Mouse (Mus musculus): ENCODE measurements around the gene Rapsn.

DNA sequence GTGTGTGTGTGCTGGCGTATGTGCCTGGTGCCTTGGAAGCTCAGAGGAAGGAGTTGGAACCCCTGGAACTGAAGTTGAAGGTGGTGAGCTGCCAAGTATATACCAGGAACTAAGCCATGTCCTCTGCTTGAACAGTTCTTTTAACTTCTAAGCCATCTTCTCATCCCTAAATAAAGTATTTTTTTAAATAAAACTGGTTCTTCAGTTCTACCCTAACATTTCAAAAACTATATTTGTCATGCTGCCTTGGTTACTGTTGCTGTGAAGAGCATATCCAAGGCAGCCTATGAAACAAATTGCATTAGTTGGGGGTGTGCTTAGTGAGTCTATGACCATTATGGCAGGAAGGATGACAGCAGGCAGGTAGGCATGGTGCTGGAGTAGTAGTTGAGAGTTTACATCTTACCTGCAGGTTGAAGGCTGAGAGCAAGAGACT, 10.3 kb upstream of the Rapsn start:
- TF ChIP-seq MYC (IDR thresholded peaks at IDR 0.05; ENCODE audit: low read depth, low read length) (no peak), MAX (IDR thresholded peaks at IDR 0.05; ENCODE audit: low read length) (no peak)

Measured in MEL (cell line).